Mouse (Mus musculus) C2C12 (cell line): ENCODE data around the gene Mfsd4b2.
"Not testable (repeated sequence)": the region's sequence is repeated elsewhere in the genome, so short reads cannot be mapped to it uniquely, and the experiment has no call there.

Source experiments
- CTCF ChIP-seq: IDR thresholded peaks from one replicate; pipeline ENCODE4 v1.5.1; 2011; ENCODE audit not compliant: control insufficient read depth, insufficient read depth, insufficient read length
- MYOG ChIP-seq: IDR thresholded peaks from one replicate; pipeline ENCODE4 v1.6.1; 2011; ENCODE audit not compliant: control insufficient read depth, insufficient read length; ENCODE audit errors: extremely low read depth

DNA sequence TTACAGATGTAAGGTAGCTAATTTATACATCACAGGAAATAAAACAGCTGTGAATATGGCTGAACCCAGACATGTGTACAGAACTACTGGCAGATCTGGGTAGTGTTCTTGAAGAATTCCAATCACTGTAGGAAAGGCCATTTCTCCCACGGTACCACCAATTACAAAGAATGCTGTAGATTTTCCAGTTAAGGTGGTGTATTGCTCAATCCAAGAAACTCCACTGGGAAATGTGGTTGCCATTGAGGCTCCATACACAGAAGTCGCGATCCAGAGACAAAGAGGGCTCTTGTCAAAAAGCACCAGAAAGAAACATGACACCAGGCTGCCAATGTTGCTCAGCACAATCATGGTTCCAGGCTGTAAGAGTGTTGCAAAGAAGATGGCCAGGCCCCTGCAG, 20.5 kb upstream of the Mfsd4b2 start:
- TF ChIP-seq CTCF, MYOG: not testable (repeated sequence)
